Mouse (Mus musculus) gastrocnemius, postnatal 10 days (tissue): ENCODE measurements around the gene Zfand2b. TPM values are rescaled to one million over a fixed set of nuclear protein-coding genes. Genes with fewer than 3 reads are reported as not detected.

Source experiments
- DNase-seq: peaks from one replicate; pipeline ENCODE4 v3.0.0; 2021; ENCODE audit warnings: mixed read lengths
- total RNA-seq, 2 experiments: library from RNA; stranded (reverse); gene quantifications; 2 replicates each; pipeline ENCODE4 v1.2.3; 2021

Gene Zfand2b
- total RNA-seq, 2 experiments from 2014 or later: 12.4 to 14.0 TPM

- no peak for DNase-seq
Measured at GRCm38 (mm10) chr1:75159540-75160255, 8.7 kb upstream of the Zfand2b start.

- no peak for DNase-seq
Measured at GRCm38 (mm10) chr1:75160256-75160617, 8.2 kb upstream of the Zfand2b start.

GRCm38 (mm10) chr1:75168093-75168471 lies 364 bp upstream of the Zfand2b start:
- no peak for DNase-seq

- peak; percentile 67 for DNase-seq
Measured at GRCm38 (mm10) chr1:75179334-75180104, 11.1 kb downstream of the Zfand2b start.

- peak; percentile 83 for DNase-seq
Measured at GRCm38 (mm10) chr1:75180105-75180590, 11.7 kb downstream of the Zfand2b start, which contains the start of gene Abcb6. Gene Abcb6, minus strand, starts transcription at chr1:75180392.

- DNase-seq: no peak
Measured at GRCm38 (mm10) chr1:75180741-75181140, 12.3 kb downstream of the Zfand2b start.

- DNase-seq: no peak
Measured at GRCm38 (mm10) chr1:75181377-75181870, 13.0 kb downstream of the Zfand2b start.

GRCm38 (mm10) chr1:75182160-75182559 lies 13.7 kb downstream of the Zfand2b start:
- DNase-seq: no peak

GRCm38 (mm10) chr1:75185495-75185894 lies 17.0 kb downstream of the Zfand2b start:
- no peak for DNase-seq

- no peak for DNase-seq
Measured at GRCm38 (mm10) chr1:75187126-75187525, 18.7 kb downstream of the Zfand2b start.

- no peak for DNase-seq
Measured at GRCm38 (mm10) chr1:75187914-75188483, 19.6 kb downstream of the Zfand2b start.

- DNase-seq: no peak
Measured at GRCm38 (mm10) chr1:75190577-75190976, 22.1 kb downstream of the Zfand2b start.

- DNase-seq: no peak
Measured at GRCm38 (mm10) chr1:75191258-75191621, 22.8 kb downstream of the Zfand2b start.

GRCm38 (mm10) chr1:75191622-75192402 lies 23.4 kb downstream of the Zfand2b start, which contains the start of the genes Ankzf1 and Atg9a:
Gene Ankzf1, plus strand, starts transcription at chr1:75192151.
Gene Atg9a, minus strand, starts transcription at chr1:75192196.
- DNase-seq: peak; percentile 82

- DNase-seq: no peak
Measured at GRCm38 (mm10) chr1:75192452-75192851, 24.0 kb downstream of the Zfand2b start.

- no peak for DNase-seq
Measured at GRCm38 (mm10) chr1:75201236-75201635, 32.8 kb downstream of the Zfand2b start.

- DNase-seq: peak; percentile 37
Measured at GRCm38 (mm10) chr1:75208967-75209678, 40.7 kb downstream of the Zfand2b start.

GRCm38 (mm10) chr1:75210136-75211087 lies 42.0 kb downstream of the Zfand2b start, which contains the start of the genes Glb1l and Stk16:
Gene Glb1l, minus strand, starts transcription at chr1:75210813.
Gene Stk16, plus strand, starts transcription at chr1:75210838.
- DNase-seq: peak; percentile 96

- no peak for DNase-seq
Measured at GRCm38 (mm10) chr1:75211141-75211708, 42.8 kb downstream of the Zfand2b start.

- no peak for DNase-seq
Measured at GRCm38 (mm10) chr1:75212542-75212941, 44.1 kb downstream of the Zfand2b start.
